Mouse (Mus musculus) heart, adult 2 months (tissue): ENCODE measurements around the gene Pik3r5.

Experiments used
- CTCF ChIP-seq: fragments of 200-600 bp; IDR thresholded peaks from 2 replicates; pipeline ENCODE4 v1.8.1; 2022; ENCODE audit warnings: antibody characterized with exemption, mild to moderate bottlenecking, moderate library complexity
- EP300 ChIP-seq: fragments of 200-500 bp; IDR thresholded peaks from 2 replicates; pipeline ENCODE4 v1.6.1; 2011; ENCODE audit warnings: low read depth, low read length, control low read depth; ENCODE audit not compliant: insufficient read depth
- POLR2A ChIP-seq: fragments of 200-500 bp; IDR thresholded peaks from 2 replicates; pipeline ENCODE4 v1.6.1; 2011; ENCODE audit warnings: mild to moderate bottlenecking, low read depth, low read length, control low read depth; ENCODE audit not compliant: insufficient read depth

GRCm38 (mm10) chr11:68430662-68431061 lies 1.3 kb upstream of the Pik3r5 start:
- no peak for TF ChIP-seq CTCF
- no peak for TF ChIP-seq POLR2A
- TF ChIP-seq EP300, result no peak
